Comparison of ENCODE assay signal across 10 mouse cellular contexts in genomic region chr14:57729364-57729763, GRCm38 (mm10). TPM values are rescaled to one million over a fixed set of nuclear protein-coding genes. Genes with fewer than 3 reads are reported as not detected.
DNase-seq lines count a peak whose midpoint lies in the region; ATAC-seq and TF ChIP-seq lines count a peak whose summit lies in the region.
"Had no signal": no experiment of that assay in that cellular context is flagged by ENCODE, and none has a peak within 500 bp of the region (broad histone marks: within the 10 kb centered on the region; RNA-seq: fewer than 3 reads in every experiment).

No protein-coding gene starts in this region.

- H3K9ac ChIP-seq in limb, embryonic 13.5 days: no peak overlapping the region
- H3K9ac ChIP-seq in intestine, embryonic 15.5 days: no peak overlapping the region
- H3K9ac ChIP-seq in stomach, embryonic 14.5 days (replicated peaks; ENCODE audit: low read depth, low read length): no peak overlapping the region

- intact Hi-C loops in gastrocnemius, adult 2 months (cut with DNase I): no loop called here
- intact Hi-C loops in gastrocnemius, postnatal 14 days (cut with DNase I; ENCODE audit: low total_unique reads): no loop called here

- H3K9me3 ChIP-seq in limb, embryonic 13.5 days: no peaks in the 10 kb centered on the region
- no peaks in the 10 kb centered on the region for H3K9me3 ChIP-seq in limb, embryonic 10.5 days (replicated peaks)
- 0 out of 2 replicates have a peak, but pooled peaks cover 5% of the 10 kb centered on the region for H3K9me3 ChIP-seq in intestine, embryonic 15.5 days
- peaks cover 6% of the 10 kb centered on the region; the same call in 1 of the 2 replicates for H3K9me3 ChIP-seq in stomach, embryonic 14.5 days (ENCODE audit: control insufficient read depth, low read depth, low read length)

- WGBS in limb, embryonic 13.5 days: 85% methylated on average over 8 of the region's 8 CpGs
- 85% methylated on average over 8 of the region's 8 CpGs for WGBS in limb, embryonic 10.5 days
- 70% methylated on average over 8 of the region's 8 CpGs for WGBS in intestine, embryonic 15.5 days
- WGBS in stomach, embryonic 14.5 days: 76% methylated on average over 8 of the region's 8 CpGs

- H3K36me3 ChIP-seq in limb, embryonic 13.5 days: peaks cover 65% of the 10 kb centered on the region
- peaks cover 77% of the 10 kb centered on the region for H3K36me3 ChIP-seq in limb, embryonic 10.5 days
- peaks cover 6% of the 10 kb centered on the region; the same call in 1 of the 2 replicates for H3K36me3 ChIP-seq in intestine, embryonic 15.5 days
- H3K36me3 ChIP-seq in stomach, embryonic 14.5 days (ENCODE audit: control insufficient read depth, insufficient read depth, low read length): peaks cover 9% of the 10 kb centered on the region

- H3K4me1 ChIP-seq in limb, embryonic 13.5 days: peaks cover 22% of the 10 kb centered on the region
- peaks cover 8% of the 10 kb centered on the region; the same call in 1 of the 2 replicates for H3K4me1 ChIP-seq in limb, embryonic 10.5 days
- peaks cover 25% of the 10 kb centered on the region for H3K4me1 ChIP-seq in intestine, embryonic 15.5 days (replicated peaks)
- H3K4me1 ChIP-seq in stomach, embryonic 14.5 days (ENCODE audit: control insufficient read depth, insufficient read depth, low read length): peaks cover 23% of the 10 kb centered on the region

- peak overlapping the region; percentile 79 for H3K27ac ChIP-seq in gastrocnemius, adult 2 months
- 0 out of 2 replicates have a peak overlapping the region, but pooled peaks have one; percentile 7 for H3K27ac ChIP-seq in limb, embryonic 13.5 days
- H3K27ac ChIP-seq in limb, embryonic 10.5 days: no peak overlapping the region
- peak overlapping the region; percentile 77 for H3K27ac ChIP-seq in intestine, embryonic 15.5 days
- H3K27ac ChIP-seq in stomach, embryonic 14.5 days (ENCODE audit: low read length): peak overlapping the region; percentile 75; the same call in 1 of the 2 replicates

- H3K27me3 ChIP-seq in limb, embryonic 13.5 days: no peaks in the 10 kb centered on the region
- no peaks in the 10 kb centered on the region for H3K27me3 ChIP-seq in limb, embryonic 10.5 days (ENCODE audit: low read depth, poor library complexity, severe bottlenecking)
- H3K27me3 ChIP-seq in intestine, embryonic 15.5 days (replicated peaks): no peaks in the 10 kb centered on the region
- no peaks in the 10 kb centered on the region for H3K27me3 ChIP-seq in stomach, embryonic 14.5 days (ENCODE audit: control insufficient read depth, insufficient read depth, low read length)

- ATAC-seq in limb, embryonic 13.5 days (ENCODE audit: low FRiP score, low read depth): no peak
- ATAC-seq in intestine, embryonic 15.5 days: no peak
- ATAC-seq in stomach, embryonic 14.5 days (ENCODE audit: insufficient number of reproducible peaks, insufficient read depth, low FRiP score, low read depth): no peak
- ATAC-seq in erythroid progenitor cell, adult 5-6 weeks (replicated peaks; ENCODE audit: low FRiP score, poor library complexity, severe bottlenecking): no peak

- DNase-seq in gastrocnemius, adult 2 months: no peak
- no peak for DNase-seq in gastrocnemius, postnatal 14 days
- DNase-seq in limb, embryonic 10.5 days (ENCODE audit: low spot score): no peak
- no peak for DNase-seq in embryo, embryonic 10.5 days (ENCODE audit: low spot score)

- no peak overlapping the region for H3K4me2 ChIP-seq in limb, embryonic 13.5 days (replicated peaks)
- H3K4me2 ChIP-seq in intestine, embryonic 15.5 days (replicated peaks): no peak overlapping the region
- no peak overlapping the region for H3K4me2 ChIP-seq in stomach, embryonic 14.5 days (replicated peaks; ENCODE audit: low read depth, low read length)

- H3K4me3 ChIP-seq in gastrocnemius, adult 2 months: peak overlapping the region; percentile 47; the same call in 1 of the 2 replicates
- no peak overlapping the region for H3K4me3 ChIP-seq in limb, embryonic 13.5 days
- no peak overlapping the region for H3K4me3 ChIP-seq in limb, embryonic 10.5 days
- no peak overlapping the region for H3K4me3 ChIP-seq in intestine, embryonic 15.5 days (replicated peaks)
- H3K4me3 ChIP-seq in stomach, embryonic 14.5 days (ENCODE audit: low read depth, low read length): no peak overlapping the region

- TF ChIP-seq CTCF in gastrocnemius, adult 2 months (IDR thresholded peaks at IDR 0.05): no peak

RNA-seq across cellular contexts. Expression of gene Gm49361, which starts 16.5 kb away (rescaled TPM):
- total RNA-seq in gastrocnemius, adult 2 months (2021): not detected
- under 1 TPM in 1 of 2 experiments, not detected in 1; 0.68 TPM for total RNA-seq in gastrocnemius, postnatal 14 days (2021)
- not detected in 2 replicates for polyA plus RNA-seq in limb, embryonic 13.5 days (2015; fragmentation: Nextera tagmentation; extraction: Ambion mirVana)
- not detected in 2 replicates for polyA plus RNA-seq in limb, embryonic 10.5 days (2016; fragmentation: Nextera tagmentation; extraction: Ambion mirVana)
- 0.05 TPM in 1 of 2 replicates, not detected in the other for polyA plus RNA-seq in intestine, embryonic 15.5 days (2015; fragmentation: Nextera tagmentation; extraction: Ambion mirVana)
- not detected in 2 replicates for polyA plus RNA-seq in stomach, embryonic 14.5 days (2014; fragmentation: Nextera tagmentation; extraction: Ambion mirVana)
- total RNA-seq in erythroid progenitor cell, adult 5-6 weeks (2015; ENCODE audit: low replicate concordance): not detected in 2 replicates
- not detected in 2 replicates for total RNA-seq in erythroid progenitor cell, adult 5-6 weeks (2017; ENCODE audit: low replicate concordance)
- total RNA-seq: neutrophil, adult 5-6 weeks had no signal
- polyA plus RNA-seq: limb, embryonic 14.5 days had no signal

RNA-seq across cellular contexts. Expression of gene Lats2, which starts 28.8 kb away (rescaled TPM):
- total RNA-seq in gastrocnemius, adult 2 months (2021): 10 to 100 TPM; 23.7 to 24.2 TPM
- total RNA-seq in gastrocnemius, postnatal 14 days (2021): 10 to 100 TPM; 16.9 to 18.4 TPM
- 27.6 and 29.4 TPM in 2 replicates for polyA plus RNA-seq in limb, embryonic 13.5 days (2015; fragmentation: Nextera tagmentation; extraction: Ambion mirVana)
- polyA plus RNA-seq in limb, embryonic 10.5 days (2016; fragmentation: Nextera tagmentation; extraction: Ambion mirVana): 16.3 and 21.0 TPM in 2 replicates
- 16.2 and 16.9 TPM in 2 replicates for polyA plus RNA-seq in intestine, embryonic 15.5 days (2015; fragmentation: Nextera tagmentation; extraction: Ambion mirVana)
- 20.8 and 21.5 TPM in 2 replicates for polyA plus RNA-seq in stomach, embryonic 14.5 days (2014; fragmentation: Nextera tagmentation; extraction: Ambion mirVana)
- 24.9 and 33.5 TPM in 2 replicates for total RNA-seq in erythroid progenitor cell, adult 5-6 weeks (2015; ENCODE audit: low replicate concordance)
- total RNA-seq in erythroid progenitor cell, adult 5-6 weeks (2017; ENCODE audit: low replicate concordance): 38.4 and 38.9 TPM in 2 replicates
